Mouse (Mus musculus): ENCODE results near the gene Engase. TPM values are rescaled to one million over a fixed set of nuclear protein-coding genes. Genes with fewer than 3 reads are reported as not detected.

Engase gene
- polyA plus RNA-seq, 1 experiment = 5.1 TPM

- no peak overlapping the region for H3K4me3 ChIP-seq
- peaks cover 88% of the 10 kb centered on the region for H3K27me3 ChIP-seq (ENCODE audit: control insufficient read depth, insufficient read depth, insufficient read length)
- H3K4me2 ChIP-seq (ENCODE audit: low read depth) = no peak overlapping the region
- H3K36me3 ChIP-seq (ENCODE audit: control insufficient read depth, insufficient read depth) = no peaks in the 10 kb centered on the region
- H3K79me2 ChIP-seq (ENCODE audit: control insufficient read depth, insufficient read depth) = no peaks in the 10 kb centered on the region
- H3ac ChIP-seq (ENCODE audit: control insufficient read depth, insufficient read length) = no peak overlapping the region
- TF ChIP-seq E2F4 (IDR thresholded peaks at IDR 0.05; ENCODE audit: insufficient read depth) (no peak), POLR2AphosphoS2 (IDR thresholded peaks at IDR 0.05; ENCODE audit: insufficient read length, low read depth) (no peak)
Observed at GRCm38 (mm10) chr11:118490566-118491218, 14.1 kb downstream of the Engase start.

DNA sequence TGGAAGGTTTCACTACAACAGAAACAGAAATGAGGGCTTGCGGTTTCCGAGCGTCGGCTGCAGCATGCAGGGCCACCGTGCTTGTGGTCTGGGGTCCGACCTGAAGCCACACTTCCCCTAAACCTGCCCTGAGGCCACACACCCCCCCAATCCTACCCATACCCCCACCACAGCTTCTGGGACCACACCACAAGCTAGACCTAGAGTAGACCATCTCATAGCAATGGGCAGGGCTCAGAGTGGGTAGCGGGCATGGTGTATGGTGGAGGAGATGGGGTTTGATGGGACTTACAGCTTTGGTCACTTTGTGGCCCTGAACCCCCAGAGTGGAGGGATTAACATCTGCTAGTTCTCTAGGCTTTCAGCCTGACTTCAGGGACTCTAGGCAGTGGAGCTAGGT lies 14.6 kb downstream of the Engase start:
- Histone ChIP-seq H3K27me3 (ENCODE audit: control insufficient read depth, insufficient read depth, insufficient read length) (peaks cover 91% of the 10 kb centered on the region), H3ac (ENCODE audit: control insufficient read depth, insufficient read length) (no peak overlapping the region), H3K36me3 (ENCODE audit: control insufficient read depth, insufficient read depth) (no peaks in the 10 kb centered on the region), H3K79me2 (ENCODE audit: control insufficient read depth, insufficient read depth) (no peaks in the 10 kb centered on the region), H3K4me2 (ENCODE audit: low read depth) (no peak overlapping the region), H3K4me3 (no peak overlapping the region)
- TF ChIP-seq MYOG (IDR thresholded peaks at IDR 0.05; ENCODE audit: control insufficient read depth in 1 of 3, insufficient read depth in 1 of 3, insufficient read length in 2 of 3, low read depth in 2 of 3) (no peak), USF1 (IDR thresholded peaks at IDR 0.05; ENCODE audit: low read depth) (no peak), POLR2AphosphoS2 (IDR thresholded peaks at IDR 0.05; ENCODE audit: insufficient read length, low read depth) (no peak), POLR2A (IDR thresholded peaks at IDR 0.05; ENCODE audit: insufficient read length, low read depth) (no peak), MYOD1 (IDR thresholded peaks at IDR 0.05; ENCODE audit: control insufficient read depth in 1 of 3, insufficient read length in 2 of 3, low read depth in 2 of 3) (no peak), E2F4 (IDR thresholded peaks at IDR 0.05; ENCODE audit: insufficient read depth) (no peak), SRF (IDR thresholded peaks at IDR 0.05; ENCODE audit: control insufficient read depth, insufficient read length, low read depth) (no peak), MAX (IDR thresholded peaks at IDR 0.05; ENCODE audit: low read depth) (no peak), TCF12 (IDR thresholded peaks at IDR 0.05; ENCODE audit: insufficient read depth, poor library complexity, severe bottlenecking) (no peak)

DNA sequence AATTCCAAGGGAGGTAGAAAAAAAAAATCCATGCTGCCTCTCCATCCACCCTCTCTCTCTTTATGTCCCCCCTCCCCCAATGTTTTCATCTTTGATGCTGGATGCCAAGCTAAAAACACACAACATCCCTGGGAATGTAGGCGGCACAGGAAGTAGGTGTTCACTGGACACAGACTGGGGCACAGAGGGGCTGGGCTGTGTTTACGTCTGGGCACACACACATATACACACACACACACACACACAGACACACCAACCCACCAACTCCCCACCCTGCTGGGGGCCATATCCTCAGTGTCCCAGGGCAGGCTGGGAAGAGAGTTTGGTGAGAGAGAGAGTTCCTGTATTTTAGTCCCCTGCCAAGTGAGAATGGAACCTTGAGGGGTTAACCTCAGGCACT lies 16.8 kb downstream of the Engase start:
- Histone ChIP-seq H3K36me3 (ENCODE audit: control insufficient read depth, insufficient read depth) (no peaks in the 10 kb centered on the region), H3ac (ENCODE audit: control insufficient read depth, insufficient read length) (no peak overlapping the region), H3K4me3 (no peak overlapping the region), H3K4me2 (ENCODE audit: low read depth) (no peak overlapping the region), H3K27me3 (ENCODE audit: control insufficient read depth, insufficient read depth, insufficient read length) (peaks cover 97% of the 10 kb centered on the region), H3K79me2 (ENCODE audit: control insufficient read depth, insufficient read depth) (no peaks in the 10 kb centered on the region)
- TF ChIP-seq TCF12 (IDR thresholded peaks at IDR 0.05; ENCODE audit: insufficient read depth, poor library complexity, severe bottlenecking) (no peak), TCF3 (IDR thresholded peaks at IDR 0.05; ENCODE audit: insufficient read length, low read depth) (no peak), MYOD1 (IDR thresholded peaks at IDR 0.05; ENCODE audit: control insufficient read depth in 1 of 3, insufficient read length in 2 of 3, low read depth in 2 of 3) (no peak), MYOG (IDR thresholded peaks at IDR 0.05; ENCODE audit: control insufficient read depth in 1 of 3, insufficient read depth in 1 of 3, insufficient read length in 2 of 3, low read depth in 2 of 3) (no peak), MAX (IDR thresholded peaks at IDR 0.05; ENCODE audit: low read depth) (no peak), POLR2A (IDR thresholded peaks at IDR 0.05; ENCODE audit: insufficient read length, low read depth) (no peak), REST (IDR thresholded peaks at IDR 0.05; ENCODE audit: insufficient read depth, insufficient read length) (no peak)

DNA sequence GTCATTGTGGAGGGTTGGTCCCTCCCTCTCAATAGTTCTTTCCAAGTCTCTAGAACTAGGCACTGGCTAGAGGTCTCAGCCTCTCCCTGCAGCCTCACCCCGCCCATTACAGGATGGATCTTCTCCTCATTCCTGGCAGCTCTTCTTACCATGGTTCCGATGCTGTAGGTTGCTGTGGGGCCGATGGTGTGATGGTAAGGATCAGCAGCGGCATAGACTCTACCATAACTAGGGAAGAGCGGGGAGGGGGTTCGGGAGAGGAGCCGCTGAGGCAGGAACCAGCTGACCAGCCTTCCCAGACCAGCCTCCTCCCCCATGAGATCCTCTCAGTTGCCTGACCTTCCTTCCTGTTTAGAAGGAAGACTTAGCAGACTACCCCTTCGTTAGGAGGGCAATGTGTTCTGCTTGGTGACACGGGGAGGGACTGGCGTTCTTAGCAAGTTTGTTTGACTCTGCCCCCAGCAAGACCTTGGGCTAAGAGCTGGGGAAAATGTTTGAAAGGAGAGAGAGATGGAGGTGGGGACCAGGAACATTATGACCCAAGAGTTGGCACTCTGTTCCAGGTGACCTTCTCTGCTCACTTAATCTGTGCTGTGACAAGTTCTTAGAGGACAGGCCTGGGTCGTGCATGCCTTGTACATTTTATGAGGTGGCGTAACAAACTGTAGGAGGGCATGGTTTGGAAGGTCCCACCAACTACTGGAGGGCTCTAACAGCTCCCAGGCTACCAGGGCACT lies 17.5 kb downstream of the Engase start:
- Histone ChIP-seq H3K4me3 (no peak overlapping the region), H3K27me3 (ENCODE audit: control insufficient read depth, insufficient read depth, insufficient read length) (peaks cover 97% of the 10 kb centered on the region), H3K36me3 (ENCODE audit: control insufficient read depth, insufficient read depth) (no peaks in the 10 kb centered on the region), H3K79me2 (ENCODE audit: control insufficient read depth, insufficient read depth) (no peaks in the 10 kb centered on the region), H3K4me2 (ENCODE audit: low read depth) (no peak overlapping the region), H3ac (ENCODE audit: control insufficient read depth, insufficient read length) (no peak overlapping the region)
- TF ChIP-seq POLR2AphosphoS2 (IDR thresholded peaks at IDR 0.05; ENCODE audit: insufficient read length, low read depth) = no peak
- TF ChIP-seq TCF12 (IDR thresholded peaks at IDR 0.05; ENCODE audit: insufficient read depth, poor library complexity, severe bottlenecking) = no peak
- TF ChIP-seq USF1 (IDR thresholded peaks at IDR 0.05; ENCODE audit: low read depth) = no peak
- TF ChIP-seq POLR2A (IDR thresholded peaks at IDR 0.05; ENCODE audit: insufficient read length, low read depth) = no peak
- no peak for TF ChIP-seq REST (IDR thresholded peaks at IDR 0.05; ENCODE audit: insufficient read depth, insufficient read length)
- TF ChIP-seq TCF3 (IDR thresholded peaks at IDR 0.05; ENCODE audit: insufficient read length, low read depth) = no peak

DNA sequence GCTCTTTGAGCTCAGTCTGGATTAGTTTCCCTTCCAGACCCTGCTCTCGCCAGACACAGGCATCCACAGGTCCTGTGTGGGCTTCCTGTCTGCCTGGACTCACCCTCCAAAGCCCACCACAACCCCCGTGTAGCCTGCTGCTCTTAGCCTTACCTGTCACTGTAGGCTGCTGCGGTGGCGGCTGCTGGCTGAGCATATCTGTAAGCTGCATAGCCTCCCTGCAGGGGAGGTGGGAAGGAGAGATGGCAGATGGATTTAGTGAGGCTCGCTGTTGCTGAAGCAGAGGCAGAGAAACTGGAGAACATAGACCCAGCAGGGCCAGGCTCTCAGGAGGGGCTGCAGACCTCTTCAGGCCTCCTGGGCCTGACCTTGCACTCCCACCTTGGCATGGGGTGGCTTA lies 18.4 kb downstream of the Engase start:
- no peaks in the 10 kb centered on the region for H3K36me3 ChIP-seq (ENCODE audit: control insufficient read depth, insufficient read depth)
- H3K27me3 ChIP-seq (ENCODE audit: control insufficient read depth, insufficient read depth, insufficient read length) = peaks cover 98% of the 10 kb centered on the region
- no peaks in the 10 kb centered on the region for H3K79me2 ChIP-seq (ENCODE audit: control insufficient read depth, insufficient read depth)
- no peak overlapping the region for H3K4me2 ChIP-seq (ENCODE audit: low read depth)
- TF ChIP-seq MAX (IDR thresholded peaks at IDR 0.05; ENCODE audit: low read depth) (no peak), USF1 (IDR thresholded peaks at IDR 0.05; ENCODE audit: low read depth) (no peak), REST (IDR thresholded peaks at IDR 0.05; ENCODE audit: insufficient read depth, insufficient read length) (no peak), MYOD1 (IDR thresholded peaks at IDR 0.05; ENCODE audit: control insufficient read depth in 1 of 3, insufficient read length in 2 of 3, low read depth in 2 of 3) (no peak), CEBPB (IDR thresholded peaks at IDR 0.05; ENCODE audit: insufficient read depth, poor library complexity, severe bottlenecking) (no peak), TCF3 (IDR thresholded peaks at IDR 0.05; ENCODE audit: insufficient read length, low read depth) (no peak), TCF12 (IDR thresholded peaks at IDR 0.05; ENCODE audit: insufficient read depth, poor library complexity, severe bottlenecking) (no peak), POLR2A (IDR thresholded peaks at IDR 0.05; ENCODE audit: insufficient read length, low read depth) (no peak), POLR2AphosphoS2 (IDR thresholded peaks at IDR 0.05; ENCODE audit: insufficient read length, low read depth) (no peak), MYOG (IDR thresholded peaks at IDR 0.05; ENCODE audit: control insufficient read depth in 1 of 3, insufficient read depth in 1 of 3, insufficient read length in 2 of 3, low read depth in 2 of 3) (no peak)
- no peak overlapping the region for H3ac ChIP-seq (ENCODE audit: control insufficient read depth, insufficient read length)
- no peak overlapping the region for H3K4me3 ChIP-seq

Measured in myocyte (in vitro differentiated cells).